Mouse (Mus musculus) neural tube, embryonic 10.5 days (tissue): ENCODE results near the gene Rbm18.

Source experiments
- DNase-seq: peaks from one replicate; pipeline ENCODE4 v3.0.0-alpha.2; 2017; ENCODE audit warnings: low spot score; ENCODE audit errors: extremely low spot score

Rbm18 gene

GRCm38 (mm10) chr2:36104956-36105741 is 31.4 kb downstream of the Rbm18 start, which contains the start of gene Lhx6:
Lhx6 (minus strand) TSS chr2:36105408.
- peak; percentile 70 for DNase-seq

- no peak for DNase-seq
These were observed 32.1 kb downstream of the Rbm18 start for GRCm38 (mm10) chr2:36104436-36104955.

GRCm38 (mm10) chr2:36103555-36104367 is 32.8 kb downstream of the Rbm18 start:
- peak; percentile 73 for DNase-seq

- no peak for DNase-seq
These were observed 33.5 kb downstream of the Rbm18 start for GRCm38 (mm10) chr2:36103069-36103554.

- no peak for DNase-seq
These were observed 34.0 kb downstream of the Rbm18 start for GRCm38 (mm10) chr2:36102559-36102946.

- DNase-seq: peak; percentile 75
These were observed 34.6 kb downstream of the Rbm18 start for GRCm38 (mm10) chr2:36101866-36102558.

- DNase-seq: no peak
These were observed 36.8 kb downstream of the Rbm18 start for GRCm38 (mm10) chr2:36099739-36100138.

GRCm38 (mm10) chr2:36098021-36098420 is 38.6 kb downstream of the Rbm18 start:
- DNase-seq: no peak

GRCm38 (mm10) chr2:36097129-36097815 is 39.3 kb downstream of the Rbm18 start:
- DNase-seq: peak; percentile 65

GRCm38 (mm10) chr2:36093914-36094475 is 42.6 kb downstream of the Rbm18 start:
- peak; percentile 48 for DNase-seq

GRCm38 (mm10) chr2:36093301-36093700 is 43.3 kb downstream of the Rbm18 start:
- DNase-seq: no peak

- DNase-seq: no peak
These were observed 43.8 kb downstream of the Rbm18 start for GRCm38 (mm10) chr2:36092748-36093147.

GRCm38 (mm10) chr2:36090853-36091741 is 45.5 kb downstream of the Rbm18 start:
- peak; percentile 87 for DNase-seq

GRCm38 (mm10) chr2:36089190-36089589 is 47.4 kb downstream of the Rbm18 start:
- DNase-seq: no peak

GRCm38 (mm10) chr2:36085041-36085440 is 51.5 kb downstream of the Rbm18 start:
- DNase-seq: no peak

GRCm38 (mm10) chr2:36082802-36083580 is 53.6 kb downstream of the Rbm18 start:
- DNase-seq: no peak

- DNase-seq: peak; percentile 21
These were observed 55.1 kb downstream of the Rbm18 start for GRCm38 (mm10) chr2:36081446-36081845.

GRCm38 (mm10) chr2:36077160-36077761 is 59.3 kb downstream of the Rbm18 start:
- DNase-seq: no peak
